Mouse (Mus musculus) intestine, embryonic 16.5 days (tissue): ENCODE measurements at regions not wholly inside any gene's neighbourhood (a gene's known extent, or its start where the extent isn't known, plus 50 kb on each side); places are given as distances from the start of the nearest gene placed in this dataset.
"Not testable (repeated sequence)": the region's sequence is repeated elsewhere in the genome, so short reads cannot be mapped to it uniquely, and the experiment has no call there.

Experiments
- ATAC-seq: fragments of 200-750 bp; cut with Nextera tagmentation; 2 replicates; pipeline ENCODE4 v1.8.0; 2017; ENCODE audit warnings: moderate TSS enrichment, moderate library complexity
- H3K27ac ChIP-seq: fragments of 300-500 bp; sonication (generic); 2 replicates; pipeline ENCODE4 v1.5.1; 2014; ENCODE audit warnings: mild to moderate bottlenecking, low read length
- H3K27me3 ChIP-seq: fragments of 300-500 bp; sonication (generic); replicated peaks from 2 replicates; pipeline ENCODE4 v1.6.1; 2014; ENCODE audit warnings: low read length, control low read depth, mixed read lengths; ENCODE audit not compliant: control insufficient read depth, insufficient read depth
- H3K36me3 ChIP-seq: fragments of 300-500 bp; sonication (generic); 2 replicates; pipeline ENCODE4 v1.6.1; 2014; ENCODE audit warnings: low read length, control low read depth; ENCODE audit not compliant: control insufficient read depth, insufficient read depth
- H3K4me1 ChIP-seq: fragments of 300-500 bp; sonication (generic); 2 replicates; pipeline ENCODE4 v1.6.1; 2014; ENCODE audit warnings: low read length, control low read depth, mixed read lengths; ENCODE audit not compliant: control insufficient read depth, insufficient read depth
- H3K4me2 ChIP-seq: fragments of 300-500 bp; sonication (generic); 2 replicates; pipeline ENCODE4 v1.6.1; 2014; ENCODE audit warnings: low read depth, low read length, control low read depth
- H3K4me3 ChIP-seq: fragments of 300-500 bp; sonication (generic); 2 replicates; pipeline ENCODE4 v1.5.1; 2014; ENCODE audit warnings: mild to moderate bottlenecking, low read length
- H3K9ac ChIP-seq: fragments of 300-500 bp; sonication (generic); 2 replicates; pipeline ENCODE4 v1.6.1; 2014; ENCODE audit warnings: low read depth, low read length
- H3K9me3 ChIP-seq: fragments of 300-500 bp; sonication (generic); 2 replicates; pipeline ENCODE4 v1.6.1; 2016; ENCODE audit warnings: low read length, control low read depth; ENCODE audit not compliant: control insufficient read depth
- WGBS: fragments of 180-500 bp; shearing (Covaris S2); extraction: QIAGEN DNeasy Blood & Tissue Kit; methylation state at CpG from one replicate; pipeline ENCODE4 v1.1.7; 2014; 5-methylcytosine and 5-hydroxymethylcytosine counted together

GRCm38 (mm10) chr8:78127852-78128251 is 85.2 kb upstream of the Ttc29 start:
- Histone ChIP-seq H3K27me3 (no peaks in the 10 kb centered on the region), H3K9me3 (no peaks in the 10 kb centered on the region), H3K4me1 (no peaks in the 10 kb centered on the region), H3K27ac (no peak overlapping the region), H3K9ac (no peak overlapping the region), H3K4me3 (no peak overlapping the region), H3K36me3 (no peaks in the 10 kb centered on the region), H3K4me2 (no peak overlapping the region)
- ATAC-seq = no peak
- WGBS = 24% methylated on average over 2 of the region's 2 CpGs

DNA sequence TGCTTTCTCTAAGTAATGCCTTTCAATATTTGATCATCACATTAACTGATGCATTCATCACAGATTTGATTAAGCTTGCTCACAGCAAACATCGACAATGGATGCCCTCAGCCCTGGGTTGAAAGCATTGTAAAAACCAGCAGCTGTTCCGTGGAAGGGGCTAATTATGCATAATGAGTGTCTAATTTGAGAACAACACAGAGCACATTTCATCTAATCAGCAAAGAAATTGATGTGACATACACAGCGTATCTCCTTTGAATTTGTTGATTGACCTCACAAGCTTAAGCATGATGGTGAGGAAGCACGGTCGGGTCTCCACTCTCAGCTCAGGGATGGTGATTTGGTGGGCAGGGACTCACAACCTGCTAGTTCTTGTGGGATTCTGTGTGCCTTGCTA is 84.0 kb upstream of the Ttc29 start:
- WGBS = 67% methylated on average over 5 of the region's 5 CpGs
- Histone ChIP-seq H3K4me3 (no peak overlapping the region), H3K9me3 (no peaks in the 10 kb centered on the region), H3K27me3 (no peaks in the 10 kb centered on the region), H3K36me3 (no peaks in the 10 kb centered on the region), H3K4me1 (no peaks in the 10 kb centered on the region), H3K9ac (no peak overlapping the region), H3K27ac (no peak overlapping the region), H3K4me2 (no peak overlapping the region)
- no peak for ATAC-seq

- H3K27me3 ChIP-seq, H3K27ac ChIP-seq, ATAC-seq, H3K9me3 ChIP-seq, H3K4me2 ChIP-seq, H3K4me1 ChIP-seq, H3K9ac ChIP-seq, H3K4me3 ChIP-seq, H3K36me3 ChIP-seq: not testable (repeated sequence)
- 51% methylated on average over 12 of the region's 15 CpGs for WGBS
Observed at GRCm38 (mm10) chr8:78139514-78139913, 73.6 kb upstream of the Ttc29 start.

DNA sequence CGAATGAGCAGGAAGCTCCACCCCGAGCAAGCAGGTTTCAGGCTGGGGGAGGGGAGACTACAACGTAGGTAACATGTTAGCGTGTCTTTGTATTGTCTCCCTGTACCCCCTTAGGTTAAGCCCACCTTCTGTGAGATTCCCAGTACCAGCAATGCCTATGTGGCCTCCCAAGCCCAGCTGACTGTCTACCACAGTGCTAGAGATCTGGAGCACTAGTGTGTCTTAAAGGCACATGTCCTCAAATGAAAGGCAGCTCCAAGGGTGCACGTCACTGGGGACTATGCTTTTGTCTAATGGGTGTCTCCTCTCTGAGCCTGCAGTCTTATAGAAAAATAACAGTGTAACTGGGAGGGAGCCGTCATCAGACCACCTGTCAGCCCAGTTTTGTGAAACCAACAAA is 65.9 kb upstream of the Ttc29 start:
- Histone ChIP-seq H3K4me1 (no peaks in the 10 kb centered on the region), H3K4me3 (no peak overlapping the region), H3K9ac (no peak overlapping the region), H3K9me3 (no peaks in the 10 kb centered on the region), H3K27ac (no peak overlapping the region), H3K27me3 (no peaks in the 10 kb centered on the region), H3K4me2 (no peak overlapping the region), H3K36me3 (no peaks in the 10 kb centered on the region)
- 75% methylated on average over 5 of the region's 6 CpGs for WGBS
- peak; percentile 26; the same call in 1 of the 2 replicates for ATAC-seq

DNA sequence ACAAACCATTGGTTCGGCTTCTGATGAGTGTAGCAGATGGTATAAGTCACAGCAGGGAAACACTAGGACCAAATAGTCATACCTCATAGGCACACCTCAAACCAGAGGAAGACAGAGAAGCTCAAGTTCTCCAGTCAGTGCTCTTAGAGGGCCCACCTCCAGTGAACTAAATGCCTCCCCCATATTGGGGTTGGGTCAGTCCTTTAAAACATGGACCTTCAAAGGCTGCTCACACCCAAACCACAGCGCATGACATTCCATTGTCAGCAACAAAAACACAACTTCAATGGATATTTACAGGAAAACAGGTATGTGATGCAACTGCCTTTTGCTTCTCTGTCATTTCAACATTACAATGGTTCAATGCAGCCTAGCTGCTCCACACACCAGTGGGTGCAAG is 65.1 kb upstream of the Ttc29 start:
- Histone ChIP-seq H3K27ac (no peak overlapping the region), H3K9ac (no peak overlapping the region), H3K4me1 (no peaks in the 10 kb centered on the region), H3K4me2 (no peak overlapping the region), H3K27me3 (no peaks in the 10 kb centered on the region), H3K9me3 (no peaks in the 10 kb centered on the region), H3K4me3 (no peak overlapping the region), H3K36me3 (no peaks in the 10 kb centered on the region)
- WGBS = 89% methylated on average over 2 of the region's 2 CpGs
- ATAC-seq = no peak

- no peak overlapping the region for H3K4me3 ChIP-seq
- H3K9me3 ChIP-seq = no peaks in the 10 kb centered on the region
- no peaks in the 10 kb centered on the region for H3K36me3 ChIP-seq
- no peak overlapping the region for H3K9ac ChIP-seq
- H3K27ac ChIP-seq = no peak overlapping the region
- H3K27me3 ChIP-seq = no peaks in the 10 kb centered on the region
- ATAC-seq = no peak
- 53% methylated on average over 8 of the region's 8 CpGs for WGBS
- no peaks in the 10 kb centered on the region for H3K4me1 ChIP-seq
- no peak overlapping the region for H3K4me2 ChIP-seq
Observed at GRCm38 (mm10) chr8:78154873-78155272, 58.2 kb upstream of the Ttc29 start.

- Histone ChIP-seq H3K27ac (peak overlapping the region; percentile 73; the same call in 1 of the 2 replicates), H3K4me1 (peaks cover 7% of the 10 kb centered on the region; the same call in 1 of the 2 replicates), H3K9me3 (no peaks in the 10 kb centered on the region), H3K27me3 (no peaks in the 10 kb centered on the region), H3K4me3 (no peak overlapping the region), H3K36me3 (no peaks in the 10 kb centered on the region), H3K9ac (no peak overlapping the region), H3K4me2 (no peak overlapping the region)
- WGBS = 34% methylated on average over 1 of the region's 1 CpGs
- no peak for ATAC-seq
Observed at GRCm38 (mm10) chr8:78162046-78162445, 51.1 kb upstream of the Ttc29 start.

GRCm38 (mm10) chr8:78162763-78163508 is 50.2 kb upstream of the Ttc29 start:
- Histone ChIP-seq H3K4me2 (peak overlapping the region; percentile 17; the same call in 1 of the 2 replicates), H3K36me3 (no peaks in the 10 kb centered on the region), H3K9me3 (no peaks in the 10 kb centered on the region), H3K4me3 (no peak overlapping the region), H3K4me1 (peaks cover 7% of the 10 kb centered on the region; the same call in 1 of the 2 replicates), H3K9ac (no peak overlapping the region), H3K27me3 (no peaks in the 10 kb centered on the region), H3K27ac (peak overlapping the region; percentile 83)
- ATAC-seq = peak; percentile 89
- 67% methylated on average over 5 of the region's 5 CpGs for WGBS
